Mouse (Mus musculus) spleen, postnatal 4 days (tissue): Measurements from ENCODE around the gene Man2c1.
A peak's percentile ranks its signal among the peaks of the same experiment; 100 is the strongest.

Experiments used
- DNase-seq, 2 experiments: peaks; one replicate each; pipeline ENCODE4 v3.0.0; 2022; ENCODE audit warnings: low spot score in 2 of 2

Gene Man2c1

GRCm38 (mm10) chr9:57130577-57131433 is at the start of gene Man2c1:
Gene Man2c1, plus strand, starts transcription at chr9:57130690.
- peak; percentile 94 to 96 for DNase-seq

- DNase-seq: no peak
Observed at GRCm38 (mm10) chr9:57082236-57082635, 48.3 kb upstream of the Man2c1 start.

DNA sequence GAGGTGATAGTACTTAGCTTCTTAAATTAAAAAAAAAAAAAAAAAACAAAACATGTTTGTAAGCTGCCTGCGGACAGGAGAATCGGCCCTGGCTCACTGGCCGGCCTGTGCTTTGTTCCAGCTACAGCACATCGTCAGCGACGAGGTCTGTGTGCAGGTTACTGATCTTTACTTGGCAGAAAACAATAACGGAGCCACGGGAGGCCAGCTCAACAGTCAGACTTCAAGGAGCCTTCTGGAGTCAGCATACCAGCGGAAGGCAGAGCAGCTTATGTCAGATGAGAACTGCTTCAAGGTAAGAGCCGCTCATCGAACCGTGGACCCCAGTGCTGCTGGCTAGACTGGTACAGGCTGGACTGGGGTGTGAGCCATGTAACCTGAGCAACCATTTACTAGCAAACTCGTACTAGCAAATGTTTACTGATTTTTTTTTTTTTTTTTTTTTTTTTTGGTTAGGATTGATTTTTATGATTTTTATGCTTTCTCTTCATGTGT is 13.2 kb upstream of the Man2c1 start:
- no peak for DNase-seq

GRCm38 (mm10) chr9:57129641-57130040 is 849 bp upstream of the Man2c1 start:
- DNase-seq: no peak

DNA sequence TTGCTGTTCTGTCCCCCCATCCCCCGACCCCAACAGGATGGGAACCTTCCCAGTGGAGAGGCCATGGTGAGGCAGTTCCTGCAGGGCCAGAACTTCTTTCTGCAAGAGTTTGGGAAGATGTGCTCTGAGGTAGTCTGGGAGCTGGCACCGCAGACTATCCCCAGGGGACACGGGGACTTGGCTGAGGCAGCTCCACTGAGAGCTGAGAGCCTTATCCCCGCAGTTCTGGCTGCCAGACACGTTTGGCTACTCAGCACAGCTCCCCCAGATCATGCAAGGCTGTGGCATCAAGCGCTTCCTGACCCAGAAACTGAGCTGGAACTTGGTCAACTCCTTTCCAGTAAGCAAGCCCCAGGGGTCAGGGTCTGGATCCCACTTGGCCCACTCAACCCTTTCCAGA is 6.8 kb downstream of the Man2c1 start:
- no peak for DNase-seq

DNA sequence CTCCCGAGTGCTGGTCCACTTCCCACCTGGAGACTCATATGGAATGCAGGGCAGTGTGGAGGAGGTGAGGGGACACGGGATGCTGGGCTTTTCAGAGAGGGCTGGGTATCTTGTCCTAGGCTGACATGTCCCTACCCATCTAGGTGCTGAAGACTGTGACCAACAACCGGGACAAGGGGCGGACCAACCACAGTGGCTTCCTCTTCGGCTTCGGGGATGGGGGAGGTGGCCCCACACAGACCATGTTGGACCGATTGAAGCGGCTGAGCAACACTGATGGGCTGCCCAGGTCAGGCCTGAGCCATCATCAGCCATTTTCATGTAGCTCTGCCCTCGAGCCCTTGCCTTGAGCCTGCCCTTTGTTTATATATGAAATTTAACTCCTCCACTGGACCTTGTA is 7.3 kb downstream of the Man2c1 start:
- DNase-seq: peak in 1 of 2 experiments; percentile 56

DNA sequence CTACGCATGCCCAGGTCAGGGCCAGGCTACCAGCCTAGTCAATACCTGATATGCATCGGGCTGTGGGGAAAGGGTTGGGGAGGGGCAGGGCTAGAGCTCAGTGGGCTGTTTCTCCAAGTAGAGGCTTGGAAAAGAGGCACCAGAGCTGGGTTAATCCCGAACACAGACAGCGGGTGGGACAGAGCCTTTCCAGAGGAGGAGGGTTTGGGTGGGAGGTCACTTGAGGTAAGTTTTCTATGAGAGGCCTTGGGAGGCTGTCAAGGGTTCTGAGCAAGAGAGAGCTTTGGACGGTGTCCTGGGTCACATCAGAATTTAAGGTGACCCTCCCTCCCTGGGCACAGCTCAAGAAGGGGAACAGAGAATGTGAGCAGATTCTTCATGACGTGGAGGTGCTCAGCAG is 8.0 kb downstream of the Man2c1 start:
- DNase-seq: peak in 1 of 2 experiments; percentile 56

GRCm38 (mm10) chr9:57139110-57139509 is 8.6 kb downstream of the Man2c1 start:
- DNase-seq: peak in 1 of 2 experiments; percentile 57

- no peak for DNase-seq
Observed at GRCm38 (mm10) chr9:57139571-57139970, 9.1 kb downstream of the Man2c1 start.

DNA sequence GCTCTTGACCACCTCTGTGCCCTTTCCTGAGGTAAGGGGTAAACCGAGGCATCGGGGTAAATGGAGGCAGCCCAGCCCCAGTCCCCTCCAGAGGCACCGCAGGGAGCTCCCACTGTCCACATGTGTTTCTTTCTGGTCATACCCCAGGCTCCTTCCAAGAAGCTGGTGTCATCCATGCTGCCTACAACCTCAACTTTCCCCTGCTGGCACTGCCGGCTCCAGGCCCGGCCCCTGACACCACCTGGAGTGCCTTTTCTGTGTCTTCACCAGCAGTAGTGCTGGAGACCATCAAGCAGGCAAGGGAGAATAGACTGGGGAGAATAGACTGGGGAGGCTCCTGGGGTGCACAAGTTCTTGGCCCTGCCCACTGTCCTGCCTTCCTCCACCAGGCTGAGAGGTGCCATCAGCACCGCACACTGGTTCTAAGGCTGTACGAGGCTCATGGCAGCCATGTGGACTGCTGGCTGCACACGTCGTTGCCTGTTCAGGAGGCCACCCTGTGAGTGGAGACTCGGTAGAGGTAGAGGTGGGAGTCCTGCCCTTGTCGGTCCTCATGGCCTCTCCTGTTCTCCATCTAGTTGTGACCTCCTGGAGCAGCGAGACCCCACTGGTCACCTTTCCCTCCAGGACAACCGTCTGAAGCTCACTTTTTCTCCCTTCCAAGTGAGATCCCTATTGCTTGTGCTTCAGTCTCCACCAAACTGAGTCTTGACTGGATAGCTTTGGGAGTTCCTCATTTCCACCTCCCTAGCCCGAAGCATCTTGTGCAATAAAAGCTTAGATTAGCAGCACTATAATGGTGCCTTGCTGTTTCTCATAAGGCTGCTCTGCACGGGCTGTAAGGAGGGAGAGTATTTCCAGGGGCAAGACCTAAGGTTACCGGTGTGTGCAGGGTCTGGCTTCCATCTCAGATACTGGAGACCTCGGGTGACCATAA is 11.2 kb downstream of the Man2c1 start:
- peak in 1 of 2 experiments; percentile 60 for DNase-seq

DNA sequence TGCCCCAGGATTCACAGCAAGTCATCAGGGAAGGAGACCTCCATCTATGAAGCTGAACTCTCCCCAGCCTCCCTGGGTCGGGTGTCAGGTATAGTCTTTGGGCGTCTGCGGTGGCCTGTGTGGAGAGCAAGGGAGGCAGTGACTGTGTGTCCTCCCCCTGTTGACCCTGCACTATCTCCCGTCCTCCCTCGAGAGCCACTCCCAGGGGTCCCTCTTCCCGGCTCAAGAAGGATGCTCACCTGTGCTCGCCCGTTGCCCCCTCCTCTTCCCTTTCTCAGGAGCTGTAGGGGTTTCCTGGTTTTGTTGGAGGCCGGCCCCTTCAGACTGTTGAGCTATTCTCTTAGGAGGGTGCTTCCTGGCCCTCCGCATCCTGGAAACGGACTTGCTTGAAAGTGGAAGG is 12.7 kb downstream of the Man2c1 start:
- DNase-seq: peak in 1 of 2 experiments; percentile 58

DNA sequence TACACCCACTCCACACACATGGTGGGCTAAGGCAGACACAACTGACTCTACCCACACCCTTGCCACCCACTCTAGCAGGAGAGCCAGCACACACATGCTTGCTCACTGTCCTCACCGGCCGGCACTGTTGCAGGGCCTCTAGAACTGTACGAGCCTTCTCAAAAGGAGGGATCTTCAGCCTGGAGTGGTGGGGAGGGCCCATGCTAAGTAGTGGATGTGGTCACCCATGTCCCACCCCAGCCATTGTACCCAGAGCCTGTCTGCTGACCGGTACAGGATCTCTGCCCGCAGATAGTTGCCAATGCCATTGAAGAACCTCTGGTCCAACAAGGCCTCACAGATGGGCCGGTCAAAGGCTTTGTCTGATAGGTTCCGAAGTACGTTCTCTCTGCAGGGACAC is 14.3 kb downstream of the Man2c1 start:
- DNase-seq: peak in 1 of 2 experiments; percentile 56

DNA sequence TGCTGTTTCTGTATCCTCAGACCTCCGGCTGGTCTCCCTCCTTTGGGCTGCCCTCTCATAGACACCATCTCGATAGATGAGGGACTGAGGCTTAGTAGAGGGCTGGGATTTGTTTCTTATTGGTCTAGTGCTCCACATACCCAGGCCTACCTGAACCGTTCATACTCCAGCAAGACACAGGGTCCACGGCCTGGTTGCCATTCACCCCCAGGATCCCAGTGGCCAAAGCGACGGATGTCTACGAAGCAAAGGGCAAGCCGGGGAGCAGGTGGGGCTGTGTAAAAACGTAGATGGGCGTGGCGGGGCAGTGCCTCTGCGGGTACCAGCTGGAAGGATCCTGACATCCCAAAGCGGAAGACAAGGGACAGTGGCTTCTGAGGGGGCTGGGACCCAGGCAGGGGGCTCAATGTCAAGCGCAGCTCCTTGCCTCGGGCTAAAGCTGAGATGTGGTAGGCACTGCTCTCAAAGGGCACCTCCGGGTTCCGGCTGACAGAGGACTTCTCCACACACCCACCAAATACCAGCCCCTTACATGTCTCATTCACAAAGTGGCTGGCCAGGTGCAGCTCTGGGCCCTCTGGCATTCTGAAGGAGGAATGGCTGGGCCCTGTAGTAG is 16.1 kb downstream of the Man2c1 start:
- peak in 1 of 2 experiments; percentile 61 for DNase-seq

- peak in 1 of 2 experiments; percentile 58 for DNase-seq
Observed at GRCm38 (mm10) chr9:57147205-57148143, 17.0 kb downstream of the Man2c1 start.

GRCm38 (mm10) chr9:57148144-57148878 is 17.8 kb downstream of the Man2c1 start, which contains the start of gene Neil1:
Gene Neil1, minus strand, starts transcription at chr9:57148305.
- DNase-seq: peak; percentile 67 to 83

GRCm38 (mm10) chr9:57149021-57149420 is 18.5 kb downstream of the Man2c1 start:
- no peak for DNase-seq

- no peak for DNase-seq
Observed at GRCm38 (mm10) chr9:57150192-57150591, 19.7 kb downstream of the Man2c1 start.

GRCm38 (mm10) chr9:57152331-57152730 is 21.8 kb downstream of the Man2c1 start:
- no peak for DNase-seq

DNA sequence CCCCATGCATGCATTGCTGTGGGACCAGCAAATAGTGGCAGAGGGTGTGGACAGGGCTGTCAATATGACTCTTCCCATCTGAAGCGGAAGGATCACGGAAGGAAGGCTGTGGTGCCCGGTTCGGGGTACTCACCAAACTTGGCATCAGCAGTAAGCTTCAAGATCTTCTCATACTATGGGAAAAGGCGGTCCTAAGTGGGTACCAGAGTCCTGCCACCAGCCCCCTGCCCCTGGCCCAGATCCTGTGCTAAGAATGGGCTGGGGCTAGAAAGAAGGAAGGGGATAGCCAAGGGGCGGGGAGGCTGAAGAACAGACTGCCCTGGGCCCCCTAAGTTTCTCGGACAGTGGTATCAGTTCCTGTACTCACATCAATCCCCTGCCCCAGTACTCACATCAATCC is 25.9 kb downstream of the Man2c1 start:
- peak in 1 of 2 experiments; percentile 56 for DNase-seq

GRCm38 (mm10) chr9:57156823-57157222 is 26.3 kb downstream of the Man2c1 start:
- peak in 1 of 2 experiments; percentile 54 for DNase-seq
